ENCODE assay signal across 28 mouse cellular contexts in genomic region chr1:172062101-172062500, GRCm38 (mm10). TPM values are rescaled to one million over a fixed set of nuclear protein-coding genes. Genes with fewer than 3 reads are reported as not detected.
DNase-seq lines count a peak whose midpoint lies in the region; ATAC-seq and TF ChIP-seq lines count a peak whose summit lies in the region.
"Had no signal": no experiment of that assay in that cellular context is flagged by ENCODE, and none has a peak within 500 bp of the region (broad histone marks: within the 10 kb centered on the region; RNA-seq: fewer than 3 reads in every experiment).

No protein-coding gene starts in this region.

- WGBS in forebrain, embryonic 10.5 days: 81% methylated on average over 2 of the region's 2 CpGs
- 78% methylated on average over 2 of the region's 2 CpGs for WGBS in forebrain, embryonic 15.5 days
- 67% methylated on average over 2 of the region's 2 CpGs for WGBS in intestine, embryonic 15.5 days
- 55% methylated on average over 2 of the region's 2 CpGs for WGBS in intestine, postnatal 0 days
- WGBS in neural tube, embryonic 13.5 days: 83% methylated on average over 2 of the region's 2 CpGs
- WGBS in neural tube, embryonic 15.5 days: 79% methylated on average over 2 of the region's 2 CpGs

- H3K27me3 ChIP-seq in forebrain, embryonic 10.5 days (ENCODE audit: poor library complexity, severe bottlenecking): peaks cover 15% of the 10 kb centered on the region; the same call in 1 of the 2 replicates
- H3K27me3 ChIP-seq in forebrain, embryonic 15.5 days: no peaks in the 10 kb centered on the region
- no peaks in the 10 kb centered on the region for H3K27me3 ChIP-seq in intestine, embryonic 15.5 days (replicated peaks)
- no peaks in the 10 kb centered on the region for H3K27me3 ChIP-seq in intestine, postnatal 0 days (replicated peaks; ENCODE audit: control insufficient read depth, insufficient read depth, low read length)
- no peaks in the 10 kb centered on the region for H3K27me3 ChIP-seq in neural tube, embryonic 13.5 days
- no peaks in the 10 kb centered on the region for H3K27me3 ChIP-seq in neural tube, embryonic 15.5 days (replicated peaks)

- no peak overlapping the region for H3K4me3 ChIP-seq in forebrain, embryonic 10.5 days
- no peak overlapping the region for H3K4me3 ChIP-seq in forebrain, embryonic 15.5 days
- no peak overlapping the region for H3K4me3 ChIP-seq in intestine, embryonic 15.5 days (replicated peaks)
- no peak overlapping the region for H3K4me3 ChIP-seq in intestine, postnatal 0 days (ENCODE audit: low read depth, low read length)
- no peak overlapping the region for H3K4me3 ChIP-seq in neural tube, embryonic 13.5 days
- no peak overlapping the region for H3K4me3 ChIP-seq in neural tube, embryonic 15.5 days (replicated peaks)
- H3K4me3 ChIP-seq: embryonic facial prominence, embryonic 13.5 days; heart, embryonic 13.5 days; liver, embryonic 12.5 days; megakaryocyte, embryonic 14.5 days had no signal

- DNase-seq in forebrain, embryonic 10.5 days (ENCODE audit: extremely low spot score, low spot score): no peak
- no peak for DNase-seq in right cerebral cortex, postnatal 14 days
- DNase-seq in lung, postnatal 10 days: no peak
- DNase-seq: adrenal gland, postnatal 25 days; cerebellum, adult 18-20 months; cerebellum, postnatal 10 days; heart, postnatal 10 days; kidney, adult 9 months; kidney, postnatal 10 days; layer of hippocampus, postnatal 36 days; left cerebral cortex, postnatal 4 days; liver, postnatal 0 days; lung, postnatal 4 days had no signal

- ATAC-seq in forebrain, embryonic 15.5 days (replicated peaks): no peak
- ATAC-seq in intestine, embryonic 15.5 days: peak; percentile 11; the same call in 1 of the 2 replicates
- ATAC-seq in intestine, postnatal 0 days: no peak
- no peak for ATAC-seq in neural tube, embryonic 13.5 days (ENCODE audit: low read depth)
- ATAC-seq in neural tube, embryonic 15.5 days (ENCODE audit: low FRiP score): no peak
- ATAC-seq: intestine, embryonic 16.5 days; liver, embryonic 12.5 days; liver, postnatal 0 days had no signal

- H3K9ac ChIP-seq in forebrain, embryonic 15.5 days (replicated peaks): no peak overlapping the region
- H3K9ac ChIP-seq in intestine, embryonic 15.5 days: no peak overlapping the region
- no peak overlapping the region for H3K9ac ChIP-seq in intestine, postnatal 0 days (ENCODE audit: low read depth, low read length)
- H3K9ac ChIP-seq in neural tube, embryonic 13.5 days: no peak overlapping the region
- no peak overlapping the region for H3K9ac ChIP-seq in neural tube, embryonic 15.5 days (replicated peaks)
- H3K9ac ChIP-seq: embryonic facial prominence, embryonic 13.5 days; heart, embryonic 13.5 days; liver, embryonic 12.5 days; liver, postnatal 0 days had no signal

- H3K4me1 ChIP-seq in forebrain, embryonic 10.5 days: peaks cover 36% of the 10 kb centered on the region
- H3K4me1 ChIP-seq in forebrain, embryonic 15.5 days: peaks cover 46% of the 10 kb centered on the region
- peaks cover 24% of the 10 kb centered on the region for H3K4me1 ChIP-seq in intestine, embryonic 15.5 days (replicated peaks)
- H3K4me1 ChIP-seq in intestine, postnatal 0 days (replicated peaks; ENCODE audit: control insufficient read depth, insufficient read depth, low read length): no peaks in the 10 kb centered on the region
- H3K4me1 ChIP-seq in neural tube, embryonic 13.5 days (replicated peaks): peaks cover 76% of the 10 kb centered on the region
- peaks cover 27% of the 10 kb centered on the region for H3K4me1 ChIP-seq in neural tube, embryonic 15.5 days
- H3K4me1 ChIP-seq: liver, embryonic 12.5 days had no signal

- peaks cover 36% of the 10 kb centered on the region for H3K36me3 ChIP-seq in forebrain, embryonic 10.5 days (replicated peaks)
- peaks cover 25% of the 10 kb centered on the region for H3K36me3 ChIP-seq in forebrain, embryonic 15.5 days
- H3K36me3 ChIP-seq in intestine, embryonic 15.5 days: peaks cover 15% of the 10 kb centered on the region
- peaks cover 26% of the 10 kb centered on the region for H3K36me3 ChIP-seq in intestine, postnatal 0 days (ENCODE audit: control insufficient read depth, insufficient read depth)
- peaks cover 29% of the 10 kb centered on the region for H3K36me3 ChIP-seq in neural tube, embryonic 13.5 days
- peaks cover 29% of the 10 kb centered on the region for H3K36me3 ChIP-seq in neural tube, embryonic 15.5 days

- TF ChIP-seq CTCF in intestine, postnatal 0 days (IDR thresholded peaks at IDR 0.05; ENCODE audit: low read depth): no peak

- H3K27ac ChIP-seq in forebrain, embryonic 10.5 days: peak overlapping the region; percentile 79; the same call in 1 of the 2 replicates
- H3K27ac ChIP-seq in forebrain, embryonic 15.5 days (replicated peaks): no peak overlapping the region
- H3K27ac ChIP-seq in intestine, embryonic 15.5 days: no peak overlapping the region
- no peak overlapping the region for H3K27ac ChIP-seq in intestine, postnatal 0 days (ENCODE audit: low read depth, low read length)
- H3K27ac ChIP-seq in neural tube, embryonic 13.5 days (replicated peaks): peak overlapping the region; percentile 89
- H3K27ac ChIP-seq in neural tube, embryonic 15.5 days (replicated peaks): no peak overlapping the region
- H3K27ac ChIP-seq: embryonic facial prominence, embryonic 13.5 days; heart, embryonic 13.5 days; liver, embryonic 12.5 days had no signal

- H3K4me2 ChIP-seq in forebrain, embryonic 15.5 days (replicated peaks): no peak overlapping the region
- no peak overlapping the region for H3K4me2 ChIP-seq in intestine, embryonic 15.5 days (replicated peaks)
- H3K4me2 ChIP-seq in intestine, postnatal 0 days (replicated peaks; ENCODE audit: low read depth): no peak overlapping the region
- H3K4me2 ChIP-seq in neural tube, embryonic 13.5 days: no peak overlapping the region
- no peak overlapping the region for H3K4me2 ChIP-seq in neural tube, embryonic 15.5 days
- H3K4me2 ChIP-seq: embryonic facial prominence, embryonic 13.5 days; heart, embryonic 13.5 days; liver, embryonic 12.5 days had no signal

- H3K9me3 ChIP-seq in forebrain, embryonic 10.5 days: no peaks in the 10 kb centered on the region
- no peaks in the 10 kb centered on the region for H3K9me3 ChIP-seq in forebrain, embryonic 15.5 days
- no peaks in the 10 kb centered on the region for H3K9me3 ChIP-seq in intestine, embryonic 15.5 days
- no peaks in the 10 kb centered on the region for H3K9me3 ChIP-seq in intestine, postnatal 0 days (ENCODE audit: control insufficient read depth)
- H3K9me3 ChIP-seq in neural tube, embryonic 13.5 days: no peaks in the 10 kb centered on the region
- no peaks in the 10 kb centered on the region for H3K9me3 ChIP-seq in neural tube, embryonic 15.5 days (replicated peaks)
- H3K9me3 ChIP-seq: embryonic facial prominence, embryonic 13.5 days; heart, embryonic 13.5 days; liver, embryonic 12.5 days; megakaryocyte, embryonic 14.5 days had no signal

RNA-seq across cellular contexts. Expression of gene Nhlh1, which starts 4.7 kb away (rescaled TPM):
- 1.6 and 2.7 TPM in 2 replicates for polyA plus RNA-seq in forebrain, embryonic 10.5 days (2016; fragmentation: Nextera tagmentation; extraction: Ambion mirVana)
- polyA plus RNA-seq in forebrain, embryonic 15.5 days (2015; fragmentation: Nextera tagmentation; extraction: Ambion mirVana): 3.9 and 4.6 TPM in 2 replicates
- polyA plus RNA-seq in intestine, embryonic 15.5 days (2015; fragmentation: Nextera tagmentation; extraction: Ambion mirVana): 0.06 and 0.09 TPM in 2 replicates
- polyA plus RNA-seq in intestine, postnatal 0 days (2015; fragmentation: Nextera tagmentation; extraction: Ambion mirVana): 0.05 TPM in 1 of 2 replicates, not detected in the other
- polyA plus RNA-seq in neural tube, embryonic 13.5 days (2015; fragmentation: Nextera tagmentation; extraction: Ambion mirVana): 10.4 and 10.8 TPM in 2 replicates
- 2.2 and 2.6 TPM in 2 replicates for polyA plus RNA-seq in neural tube, embryonic 15.5 days (2015; fragmentation: Nextera tagmentation; extraction: Ambion mirVana)
- polyA plus RNA-seq: C2C12; heart, embryonic 13.5 days; large intestine, adult 2 months; liver, embryonic 12.5 days; liver, postnatal 0 days; lung, embryonic 16.5 days; stomach, embryonic 14.5 days; thymus, postnatal 0 days had no signal

RNA-seq across cellular contexts. Expression of gene Copa, which starts 20.2 kb away (rescaled TPM):
- polyA plus RNA-seq in forebrain, embryonic 10.5 days (2016; fragmentation: Nextera tagmentation; extraction: Ambion mirVana): 176 TPM in 2 replicates
- 207 TPM in 2 replicates for polyA plus RNA-seq in forebrain, embryonic 15.5 days (2015; fragmentation: Nextera tagmentation; extraction: Ambion mirVana)
- polyA plus RNA-seq in intestine, embryonic 15.5 days (2015; fragmentation: Nextera tagmentation; extraction: Ambion mirVana): 201 and 203 TPM in 2 replicates
- 133 and 139 TPM in 2 replicates for polyA plus RNA-seq in intestine, postnatal 0 days (2015; fragmentation: Nextera tagmentation; extraction: Ambion mirVana)
- polyA plus RNA-seq in neural tube, embryonic 13.5 days (2015; fragmentation: Nextera tagmentation; extraction: Ambion mirVana): 183 and 199 TPM in 2 replicates
- 174 and 182 TPM in 2 replicates for polyA plus RNA-seq in neural tube, embryonic 15.5 days (2015; fragmentation: Nextera tagmentation; extraction: Ambion mirVana)

RNA-seq across cellular contexts. Expression of gene Ncstn, which starts 20.5 kb away (rescaled TPM):
- polyA plus RNA-seq in forebrain, embryonic 10.5 days (2016; fragmentation: Nextera tagmentation; extraction: Ambion mirVana): 91.6 and 95.3 TPM in 2 replicates
- 104 and 105 TPM in 2 replicates for polyA plus RNA-seq in forebrain, embryonic 15.5 days (2015; fragmentation: Nextera tagmentation; extraction: Ambion mirVana)
- polyA plus RNA-seq in intestine, embryonic 15.5 days (2015; fragmentation: Nextera tagmentation; extraction: Ambion mirVana): 135 and 136 TPM in 2 replicates
- polyA plus RNA-seq in intestine, postnatal 0 days (2015; fragmentation: Nextera tagmentation; extraction: Ambion mirVana): 110 and 115 TPM in 2 replicates
- polyA plus RNA-seq in neural tube, embryonic 13.5 days (2015; fragmentation: Nextera tagmentation; extraction: Ambion mirVana): 123 and 124 TPM in 2 replicates
- polyA plus RNA-seq in neural tube, embryonic 15.5 days (2015; fragmentation: Nextera tagmentation; extraction: Ambion mirVana): 100 and 109 TPM in 2 replicates

RNA-seq across cellular contexts. Expression of gene Vangl2, which starts 33.9 kb away (rescaled TPM):
- 40.6 and 41.7 TPM in 2 replicates for polyA plus RNA-seq in forebrain, embryonic 10.5 days (2016; fragmentation: Nextera tagmentation; extraction: Ambion mirVana)
- 48.0 and 51.5 TPM in 2 replicates for polyA plus RNA-seq in forebrain, embryonic 15.5 days (2015; fragmentation: Nextera tagmentation; extraction: Ambion mirVana)
- 8.9 and 10.1 TPM in 2 replicates for polyA plus RNA-seq in intestine, embryonic 15.5 days (2015; fragmentation: Nextera tagmentation; extraction: Ambion mirVana)
- 2.8 and 3.3 TPM in 2 replicates for polyA plus RNA-seq in intestine, postnatal 0 days (2015; fragmentation: Nextera tagmentation; extraction: Ambion mirVana)
- polyA plus RNA-seq in neural tube, embryonic 13.5 days (2015; fragmentation: Nextera tagmentation; extraction: Ambion mirVana): 46.8 and 50.5 TPM in 2 replicates
- polyA plus RNA-seq in neural tube, embryonic 15.5 days (2015; fragmentation: Nextera tagmentation; extraction: Ambion mirVana): 37.3 and 40.1 TPM in 2 replicates

Comparison
In these comparisons a context has a peak if more than half of its experiments do, and no peak if none do; other contexts are left out.
1. H3K27ac ChIP-seq: peak in forebrain, embryonic 10.5 days (single experiment) and neural tube, embryonic 13.5 days (single experiment); none in forebrain, embryonic 15.5 days (single experiment), intestine, embryonic 15.5 days (single experiment), intestine, postnatal 0 days (single experiment) and neural tube, embryonic 15.5 days (single experiment).